Mouse (Mus musculus) liver, postnatal 0 days (tissue): ENCODE results near the gene Map2k2. TPM values are rescaled to one million over a fixed set of nuclear protein-coding genes. Genes with fewer than 3 reads are reported as not detected.
"Not testable (repeated sequence)": the region's sequence is repeated elsewhere in the genome, so short reads cannot be mapped to it uniquely, and the experiment has no call there.

ENCODE experiments used
- ATAC-seq: fragments of 200-750 bp; cut with Nextera tagmentation; 2 replicates; pipeline ENCODE4 v1.8.0; 2017; ENCODE audit warnings: mild to moderate bottlenecking, moderate library complexity
- DNase-seq: peaks from one replicate; pipeline ENCODE4 v3.0.0-alpha.2; 2016
- H3K27ac ChIP-seq: fragments of 300-500 bp; sonication (generic); 2 replicates; pipeline ENCODE4 v1.5.1; 2014; ENCODE audit warnings: antibody characterized with exemption, moderate library complexity, mild to moderate bottlenecking, low read depth
- H3K27me3 ChIP-seq: fragments of 300-500 bp; sonication (generic); 2 replicates; pipeline ENCODE4 v1.6.1; 2014; ENCODE audit warnings: low read length, control low read depth, mixed read lengths; ENCODE audit not compliant: insufficient read depth
- H3K36me3 ChIP-seq: fragments of 300-500 bp; sonication (generic); replicated peaks from 2 replicates; pipeline ENCODE4 v1.6.1; 2014; ENCODE audit warnings: mild to moderate bottlenecking, control low read depth, low read length, moderate library complexity, mixed read lengths; ENCODE audit not compliant: insufficient read depth
- H3K4me1 ChIP-seq: fragments of 300-500 bp; sonication (generic); 2 replicates; pipeline ENCODE4 v1.6.1; 2014; ENCODE audit warnings: antibody characterized with exemption, mild to moderate bottlenecking, control low read depth; ENCODE audit not compliant: insufficient read depth
- H3K4me2 ChIP-seq: fragments of 300-500 bp; sonication (generic); 2 replicates; pipeline ENCODE4 v1.6.1; 2014; ENCODE audit warnings: low read depth, mild to moderate bottlenecking, low read length, moderate library complexity, mixed read lengths
- H3K4me3 ChIP-seq: fragments of 300-500 bp; sonication (generic); 2 replicates; pipeline ENCODE4 v1.5.1; 2014; ENCODE audit warnings: low read depth, low read length
- H3K9ac ChIP-seq: fragments of 300-500 bp; sonication (generic); replicated peaks from 2 replicates; pipeline ENCODE4 v1.6.1; 2014; ENCODE audit warnings: mild to moderate bottlenecking, moderate library complexity
- H3K9me3 ChIP-seq: fragments of 300-500 bp; sonication (generic); 2 replicates; pipeline ENCODE4 v1.6.1; 2016; ENCODE audit warnings: mild to moderate bottlenecking, control low read depth, low read length, mixed read lengths
- CTCF ChIP-seq: sonication (generic); IDR thresholded peaks from 2 replicates; pipeline ENCODE4 v1.5.1; 2016; ENCODE audit warnings: antibody characterized with exemption, low read depth
- EP300 ChIP-seq: IDR thresholded peaks from 2 replicates; pipeline ENCODE4 v1.6.1; 2016; ENCODE audit warnings: antibody characterized with exemption, low read depth, mild to moderate bottlenecking
- WGBS: fragments of 180-500 bp; shearing (Covaris S2); extraction: QIAGEN DNeasy Blood & Tissue Kit; methylation state at CpG from one replicate; pipeline ENCODE4 v1.1.7; 2014; ENCODE audit not compliant: insufficient replicate concordance; 5-methylcytosine and 5-hydroxymethylcytosine counted together
- polyA plus RNA-seq: library from polyadenylated mRNA; unstranded; fragments of >200 nt; fragmentation: Nextera tagmentation; extraction: Ambion mirVana; gene quantifications from 2 replicates; pipeline ENCODE4 v1.2.1, GENCODE M21; 2015

Gene Map2k2
- polyA plus RNA-seq, 1 experiment from 2014 or later = 93.9 TPM

GRCm38 (mm10) chr10:81168087-81168431, 62.3 kb downstream of the Map2k2 start:
- H3K4me3 ChIP-seq = peak overlapping the region; percentile 83
- no peaks in the 10 kb centered on the region for H3K27me3 ChIP-seq
- peaks cover 16% of the 10 kb centered on the region for H3K4me1 ChIP-seq
- H3K9me3 ChIP-seq = no peaks in the 10 kb centered on the region
- WGBS = 6% methylated on average over 5 of the region's 5 CpGs
- peak overlapping the region; percentile 91 for H3K4me2 ChIP-seq
- DNase-seq = peak; percentile 61
- TF ChIP-seq EP300 = no peak
- H3K36me3 ChIP-seq = peaks cover 11% of the 10 kb centered on the region; the same call in 1 of the 2 replicates
- H3K9ac ChIP-seq = peak overlapping the region; percentile 41
- peak; percentile 59 for ATAC-seq
- peak overlapping the region; percentile 88 for H3K27ac ChIP-seq

GRCm38 (mm10) chr10:81168521-81169244, 63.0 kb downstream of the Map2k2 start:
- H3K4me1 ChIP-seq = peaks cover 22% of the 10 kb centered on the region
- peak overlapping the region; percentile 88 for H3K27ac ChIP-seq
- WGBS = 1% methylated on average over 29 of the region's 29 CpGs
- H3K4me2 ChIP-seq = peak overlapping the region; percentile 91
- H3K27me3 ChIP-seq = no peaks in the 10 kb centered on the region
- H3K9me3 ChIP-seq = no peaks in the 10 kb centered on the region
- TF ChIP-seq EP300 = no peak
- no peak for TF ChIP-seq CTCF
- peaks cover 7% of the 10 kb centered on the region; the same call in 1 of the 2 replicates for H3K36me3 ChIP-seq
- ATAC-seq = peak; percentile 44
- H3K4me3 ChIP-seq = peak overlapping the region; percentile 83
- peak overlapping the region; percentile 41 for H3K9ac ChIP-seq
- peak; percentile 90 for DNase-seq

- not testable (repeated sequence) for H3K36me3 ChIP-seq, DNase-seq, H3K9me3 ChIP-seq, H3K9ac ChIP-seq, H3K4me3 ChIP-seq, H3K27me3 ChIP-seq
- ATAC-seq = peak; percentile 45
- Histone ChIP-seq H3K27ac (peak overlapping the region; percentile 50; the same call in 1 of the 2 replicates), H3K4me2 (peak overlapping the region; percentile 43), H3K4me1 (peaks cover 22% of the 10 kb centered on the region)
- 15% methylated on average over 8 of the region's 14 CpGs for WGBS
These were observed 63.7 kb downstream of the Map2k2 start for GRCm38 (mm10) chr10:81169411-81169900.

- DNase-seq = peak; percentile 87
- TF ChIP-seq EP300 (no peak), CTCF (peak; percentile 96)
- Histone ChIP-seq H3K4me3 (0 out of 2 replicates have a peak overlapping the region, but pooled peaks have one; percentile 14), H3K4me2 (peak overlapping the region; percentile 57), H3K27me3 (no peaks in the 10 kb centered on the region), H3K9me3 (no peaks in the 10 kb centered on the region), H3K36me3 (peaks cover 5% of the 10 kb centered on the region), H3K4me1 (peaks cover 33% of the 10 kb centered on the region), H3K9ac (0 out of 2 replicates have a peak overlapping the region, but pooled peaks have one; percentile 17), H3K27ac (peak overlapping the region; percentile 68)
- peak; percentile 12; the same call in 1 of the 2 replicates for ATAC-seq
- 7% methylated on average over 21 of the region's 21 CpGs for WGBS
These were observed 67.4 kb downstream of the Map2k2 start for GRCm38 (mm10) chr10:81173132-81173531.

- H3K27me3 ChIP-seq = no peaks in the 10 kb centered on the region
- no peaks in the 10 kb centered on the region for H3K9me3 ChIP-seq
- peaks cover 31% of the 10 kb centered on the region for H3K4me1 ChIP-seq
- peak overlapping the region; percentile 93 for H3K27ac ChIP-seq
- no peak for TF ChIP-seq EP300
- TF ChIP-seq CTCF = peak; percentile 98
- 9% methylated on average over 29 of the region's 29 CpGs for whole genome bisulfite sequencing
- ATAC-seq (peak; percentile 25), DNase-seq (peak; percentile 91)
- H3K9ac ChIP-seq = no peak overlapping the region
- peak overlapping the region; percentile 84 for H3K4me2 ChIP-seq
- H3K4me3 ChIP-seq = peak overlapping the region; percentile 6; the same call in 1 of the 2 replicates
- peaks cover 22% of the 10 kb centered on the region for H3K36me3 ChIP-seq
These were observed 69.1 kb downstream of the Map2k2 start for GRCm38 (mm10) chr10:81174617-81175344.

GRCm38 (mm10) chr10:81175345-81175701, 69.6 kb downstream of the Map2k2 start:
- not testable (repeated sequence) for DNase-seq, H3K9me3 ChIP-seq, H3K9ac ChIP-seq, ATAC-seq, H3K27me3 ChIP-seq
- H3K36me3 ChIP-seq = peaks cover 27% of the 10 kb centered on the region
- 9% methylated on average over 4 of the region's 4 CpGs for WGBS
- peak overlapping the region; percentile 6; the same call in 1 of the 2 replicates for H3K4me3 ChIP-seq
- peaks cover 31% of the 10 kb centered on the region for H3K4me1 ChIP-seq
- H3K4me2 ChIP-seq = peak overlapping the region; percentile 84
- H3K27ac ChIP-seq = peak overlapping the region; percentile 93
